Mouse (Mus musculus) urinary bladder, postnatal 14 days (tissue): ENCODE data around the gene Sft2d1.

ENCODE experiments used
- DNase-seq: peaks from one replicate; pipeline ENCODE4 v3.0.0; 2021; ENCODE audit warnings: low spot score

Gene Sft2d1

GRCm38 (mm10) chr17:8310838-8311614 lies at the start of gene Sft2d1:
Gene Sft2d1 (plus strand): TSS chr17:8311102.
- peak; percentile 97 for DNase-seq

GRCm38 (mm10) chr17:8264638-8265037 lies 46.3 kb upstream of the Sft2d1 start:
- DNase-seq, result peak; percentile 40

GRCm38 (mm10) chr17:8272054-8272749 lies 38.7 kb upstream of the Sft2d1 start:
- no peak for DNase-seq

GRCm38 (mm10) chr17:8272951-8273350 lies 38.0 kb upstream of the Sft2d1 start:
- DNase-seq, result no peak

GRCm38 (mm10) chr17:8276071-8276470 lies 34.8 kb upstream of the Sft2d1 start:
- DNase-seq, result no peak

GRCm38 (mm10) chr17:8276680-8277079 lies 34.2 kb upstream of the Sft2d1 start:
- DNase-seq, result no peak

- DNase-seq, result no peak
Measured at GRCm38 (mm10) chr17:8277266-8277665, 33.6 kb upstream of the Sft2d1 start.

GRCm38 (mm10) chr17:8278356-8278755 lies 32.5 kb upstream of the Sft2d1 start:
- no peak for DNase-seq

- peak; percentile 62 for DNase-seq
Measured at GRCm38 (mm10) chr17:8282821-8283525, 27.9 kb upstream of the Sft2d1 start, which contains the start of gene Mpc1. Gene Mpc1 (plus strand): TSS chr17:8282904.

- peak; percentile 96 for DNase-seq
Measured at GRCm38 (mm10) chr17:8283526-8284253, 27.2 kb upstream of the Sft2d1 start.

GRCm38 (mm10) chr17:8284254-8284661 lies 26.6 kb upstream of the Sft2d1 start:
- DNase-seq, result peak; percentile 18

- no peak for DNase-seq
Measured at GRCm38 (mm10) chr17:8285056-8285455, 25.8 kb upstream of the Sft2d1 start.

- DNase-seq, result no peak
Measured at GRCm38 (mm10) chr17:8286987-8287386, 23.9 kb upstream of the Sft2d1 start.

- DNase-seq, result no peak
Measured at GRCm38 (mm10) chr17:8289993-8290679, 20.8 kb upstream of the Sft2d1 start.

- DNase-seq, result no peak
Measured at GRCm38 (mm10) chr17:8290736-8291135, 20.2 kb upstream of the Sft2d1 start.

- no peak for DNase-seq
Measured at GRCm38 (mm10) chr17:8295825-8296224, 15.1 kb upstream of the Sft2d1 start.

GRCm38 (mm10) chr17:8296313-8296844 lies 14.5 kb upstream of the Sft2d1 start:
- DNase-seq, result no peak

- no peak for DNase-seq
Measured at GRCm38 (mm10) chr17:8297746-8298145, 13.2 kb upstream of the Sft2d1 start.

GRCm38 (mm10) chr17:8298281-8298680 lies 12.6 kb upstream of the Sft2d1 start:
- DNase-seq, result no peak

GRCm38 (mm10) chr17:8299524-8299923 lies 11.4 kb upstream of the Sft2d1 start:
- no peak for DNase-seq

- no peak for DNase-seq
Measured at GRCm38 (mm10) chr17:8301515-8301914, 9.4 kb upstream of the Sft2d1 start.
